Mouse (Mus musculus) kidney, postnatal 0 days (tissue): ENCODE data around the gene Fance. TPM values are rescaled to one million over a fixed set of nuclear protein-coding genes. Genes with fewer than 3 reads are reported as not detected.

Source experiments
- ATAC-seq: fragments of 200-750 bp; cut with Nextera tagmentation; replicated peaks from 2 replicates; pipeline ENCODE4 v1.8.0; 2017; ENCODE audit warnings: low read depth, moderate number of reproducible peaks, moderate TSS enrichment, moderate library complexity; ENCODE audit not compliant: low FRiP score
- DNase-seq: peaks from one replicate; pipeline ENCODE4 v3.0.0-alpha.2; 2016; ENCODE audit warnings: low spot score
- H3K27ac ChIP-seq: fragments of 300-500 bp; sonication (generic); 2 replicates; pipeline ENCODE4 v1.5.1; 2014; ENCODE audit warnings: mild to moderate bottlenecking
- H3K27me3 ChIP-seq: fragments of 300-500 bp; sonication (generic); 2 replicates; pipeline ENCODE4 v1.6.1; 2014; ENCODE audit warnings: low read length, mixed read lengths; ENCODE audit not compliant: insufficient read depth
- H3K36me3 ChIP-seq: fragments of 300-500 bp; sonication (generic); 2 replicates; pipeline ENCODE4 v1.6.1; 2014; ENCODE audit warnings: low read length, mixed read lengths; ENCODE audit not compliant: insufficient read depth
- H3K4me1 ChIP-seq: fragments of 300-500 bp; sonication (generic); replicated peaks from 2 replicates; pipeline ENCODE4 v1.6.1; 2014; ENCODE audit warnings: antibody characterized with exemption, low read length, mixed read lengths; ENCODE audit not compliant: insufficient read depth
- H3K4me2 ChIP-seq: fragments of 300-500 bp; sonication (generic); 2 replicates; pipeline ENCODE4 v1.6.1; 2014; ENCODE audit warnings: mild to moderate bottlenecking, low read length, moderate library complexity, mixed read lengths
- H3K4me3 ChIP-seq: fragments of 300-500 bp; sonication (generic); replicated peaks from 2 replicates; pipeline ENCODE4 v1.5.1; 2014; ENCODE audit warnings: low read depth, low read length
- H3K9ac ChIP-seq: fragments of 300-500 bp; sonication (generic); 2 replicates; pipeline ENCODE4 v1.6.1; 2014; ENCODE audit warnings: low read depth, low read length
- H3K9me3 ChIP-seq: fragments of 300-500 bp; sonication (generic); replicated peaks from 2 replicates; pipeline ENCODE4 v1.6.1; 2016; ENCODE audit warnings: low read length, inconsistent platforms, mixed read lengths
- CTCF ChIP-seq: IDR thresholded peaks from 2 replicates; pipeline ENCODE4 v1.5.1; 2016; ENCODE audit warnings: antibody characterized with exemption, low read depth, mild to moderate bottlenecking, moderate library complexity
- WGBS: fragments of 180-500 bp; shearing (Covaris S2); extraction: QIAGEN DNeasy Blood & Tissue Kit; methylation state at CpG from one replicate; pipeline ENCODE4 v1.1.7; 2014; 5-methylcytosine and 5-hydroxymethylcytosine counted together
- polyA plus RNA-seq: library from polyadenylated mRNA; unstranded; fragments of >200 nt; fragmentation: Nextera tagmentation; extraction: Ambion mirVana; gene quantifications from 2 replicates; pipeline ENCODE4 v1.2.1, GENCODE M21; 2015

The Fance gene
- polyA plus RNA-seq, 1 experiment from 2014 or later = 29.5 TPM

- WGBS = 74% methylated on average over 1 of the region's 1 CpGs
- H3K36me3 ChIP-seq = no peaks in the 10 kb centered on the region
- no peaks in the 10 kb centered on the region for H3K9me3 ChIP-seq
- DNase-seq (no peak), ATAC-seq (no peak)
- peaks cover 4% of the 10 kb centered on the region for H3K4me1 ChIP-seq
- no peak overlapping the region for H3K4me2 ChIP-seq
- H3K4me3 ChIP-seq = no peak overlapping the region
- H3K27me3 ChIP-seq = peaks cover 3% of the 10 kb centered on the region; the same call in 1 of the 2 replicates
- no peak overlapping the region for H3K27ac ChIP-seq
- no peak for TF ChIP-seq CTCF
- no peak overlapping the region for H3K9ac ChIP-seq
Observed at GRCm38 (mm10) chr17:28371941-28372340, 58.6 kb downstream of the Fance start.

- no peak overlapping the region for H3K4me3 ChIP-seq
- no peaks in the 10 kb centered on the region for H3K36me3 ChIP-seq
- H3K4me1 ChIP-seq = peaks cover 4% of the 10 kb centered on the region
- no peak overlapping the region for H3K9ac ChIP-seq
- no peak overlapping the region for H3K27ac ChIP-seq
- no peak overlapping the region for H3K4me2 ChIP-seq
- 20% methylated on average over 10 of the region's 10 CpGs for WGBS
- H3K27me3 ChIP-seq = peaks cover 3% of the 10 kb centered on the region; the same call in 1 of the 2 replicates
- peak; percentile 67 for DNase-seq
- peak; percentile 87 for TF ChIP-seq CTCF
- no peaks in the 10 kb centered on the region for H3K9me3 ChIP-seq
- ATAC-seq = peak; percentile 53
Observed at GRCm38 (mm10) chr17:28373821-28374220, 60.5 kb downstream of the Fance start.

GRCm38 (mm10) chr17:28374494-28374893, 61.2 kb downstream of the Fance start:
- ATAC-seq (no peak), DNase-seq (no peak)
- no peak overlapping the region for H3K9ac ChIP-seq

GRCm38 (mm10) chr17:28375592-28376061, 62.3 kb downstream of the Fance start:
- Histone ChIP-seq H3K36me3 (no peaks in the 10 kb centered on the region), H3K27me3 (peaks cover 3% of the 10 kb centered on the region; the same call in 1 of the 2 replicates), H3K9ac (no peak overlapping the region), H3K4me3 (no peak overlapping the region), H3K4me2 (peak overlapping the region; percentile 10; the same call in 1 of the 2 replicates), H3K4me1 (peaks cover 4% of the 10 kb centered on the region), H3K9me3 (no peaks in the 10 kb centered on the region), H3K27ac (no peak overlapping the region)
- no peak for TF ChIP-seq CTCF
- no peak for DNase-seq
- WGBS = 9% methylated on average over 17 of the region's 17 CpGs
- no peak for ATAC-seq

More at GRCm38 (mm10) chr17:28374494-28374893, 61.2 kb downstream of the Fance start:
- Histone ChIP-seq H3K4me3 (no peak overlapping the region), H3K4me1 (peaks cover 4% of the 10 kb centered on the region), H3K36me3 (no peaks in the 10 kb centered on the region), H3K27me3 (peaks cover 3% of the 10 kb centered on the region; the same call in 1 of the 2 replicates), H3K9me3 (no peaks in the 10 kb centered on the region), H3K27ac (no peak overlapping the region), H3K4me2 (peak overlapping the region; percentile 10; the same call in 1 of the 2 replicates)
- no peak for TF ChIP-seq CTCF
- 15% methylated on average over 15 of the region's 16 CpGs for WGBS

Other genes starting within 250 kb of the Fance start
- 5.8 TPM in 2 replicates for gene Tcp11, start 232.9 kb upstream of the Fance start, polyA plus RNA-seq
- gene Scube3, start 171.4 kb upstream of the Fance start, polyA plus RNA-seq = 14.2 and 14.7 TPM in 2 replicates
- gene Zfp523, start 136.4 kb upstream of the Fance start, polyA plus RNA-seq = 30.4 and 32.4 TPM in 2 replicates
- gene Def6, start 105.7 kb upstream of the Fance start, polyA plus RNA-seq = 8.6 and 9.2 TPM in 2 replicates
- 1.8 and 2.0 TPM in 2 replicates for gene Ppard, start 80.8 kb upstream of the Fance start, polyA plus RNA-seq
- 645 and 750 TPM in 2 replicates for gene Rpl10a, start 15.0 kb downstream of the Fance start, polyA plus RNA-seq
- 7.7 and 8.5 TPM in 2 replicates for gene Tead3, start 37.3 kb downstream of the Fance start, polyA plus RNA-seq
- 3.6 and 3.9 TPM in 2 replicates for gene Tulp1, start 51.7 kb downstream of the Fance start, polyA plus RNA-seq
- gene Fkbp5, start 204.0 kb downstream of the Fance start, polyA plus RNA-seq = 16.2 and 20.4 TPM in 2 replicates
- gene Armc12, start 217.3 kb downstream of the Fance start, polyA plus RNA-seq = not detected in 2 replicates
- not detected in 2 replicates for gene Clpsl2, start 235.9 kb downstream of the Fance start, polyA plus RNA-seq
- gene Clps, start 247.2 kb downstream of the Fance start, polyA plus RNA-seq = not detected in 2 replicates